Mouse (Mus musculus) monocyte, adult 5-6 weeks (primary cell): ENCODE results near the gene Prom1. TPM values are rescaled to one million over a fixed set of nuclear protein-coding genes. Genes with fewer than 3 reads are reported as not detected.

Experiments used
- ATAC-seq: fragments of 153-309, 156-312 bp; replicated peaks from 2 replicates; pipeline ENCODE4 v1.8.0; 2017; ENCODE audit warnings: mild to moderate bottlenecking; ENCODE audit not compliant: low TSS enrichment, insufficient number of reproducible peaks, severe bottlenecking, poor library complexity, low FRiP score
- total RNA-seq: library from RNA; stranded (forward); fragments of 200-1000, 200-491, 200-594 nt; gene quantifications from 3 replicates; pipeline ENCODE4 v1.2.3, GENCODE M21; 2017

Gene Prom1
- total RNA-seq, 1 experiment from 2014 or later: not detected

- ATAC-seq: no peak
Observed at GRCm38 (mm10) chr5:44095697-44096096, 6.1 kb downstream of the Prom1 start.

GRCm38 (mm10) chr5:44087034-44087433 lies 14.8 kb downstream of the Prom1 start:
- no peak for ATAC-seq

- no peak for ATAC-seq
Observed at GRCm38 (mm10) chr5:44085871-44086270, 16.0 kb downstream of the Prom1 start.

GRCm38 (mm10) chr5:44081108-44081507 lies 20.7 kb downstream of the Prom1 start:
- ATAC-seq: no peak

- ATAC-seq: no peak
Observed at GRCm38 (mm10) chr5:44080276-44081054, 21.4 kb downstream of the Prom1 start.

- no peak for ATAC-seq
Observed at GRCm38 (mm10) chr5:44075432-44075831, 26.4 kb downstream of the Prom1 start.

- ATAC-seq: no peak
Observed at GRCm38 (mm10) chr5:44073634-44074033, 28.2 kb downstream of the Prom1 start.

GRCm38 (mm10) chr5:44070529-44071133 lies 31.2 kb downstream of the Prom1 start:
- ATAC-seq: no peak

- ATAC-seq: no peak
Observed at GRCm38 (mm10) chr5:44058258-44058657, 43.6 kb downstream of the Prom1 start.

GRCm38 (mm10) chr5:44050213-44050612 lies 51.6 kb downstream of the Prom1 start:
- no peak for ATAC-seq

GRCm38 (mm10) chr5:44049395-44049976 lies 52.3 kb downstream of the Prom1 start:
- no peak for ATAC-seq

GRCm38 (mm10) chr5:44048568-44049363 lies 53.1 kb downstream of the Prom1 start:
- ATAC-seq: no peak

- no peak for ATAC-seq
Observed at GRCm38 (mm10) chr5:44041725-44042124, 60.1 kb downstream of the Prom1 start.

- ATAC-seq: no peak
Observed at GRCm38 (mm10) chr5:44041056-44041455, 60.8 kb downstream of the Prom1 start.

GRCm38 (mm10) chr5:43998295-43998989 lies 103.4 kb downstream of the Prom1 start:
- no peak for ATAC-seq

GRCm38 (mm10) chr5:43997626-43998025 lies 104.2 kb downstream of the Prom1 start:
- ATAC-seq: no peak

GRCm38 (mm10) chr5:43996162-43996561 lies 105.7 kb downstream of the Prom1 start:
- ATAC-seq: no peak

- no peak for ATAC-seq
Observed at GRCm38 (mm10) chr5:43994981-43995380, 106.9 kb downstream of the Prom1 start.

GRCm38 (mm10) chr5:43990316-43990715 lies 111.5 kb downstream of the Prom1 start:
- ATAC-seq: 0 out of 2 replicates have a peak, but pooled peaks have one; percentile 40
